Mouse (Mus musculus): Measurements from ENCODE around the gene Gls. TPM values are rescaled to one million over a fixed set of nuclear protein-coding genes. Genes with fewer than 3 reads are reported as not detected.
A peak's percentile ranks its signal among the peaks of the same experiment; 100 is the strongest.

Gene Gls
- polyA plus RNA-seq, 1 experiment = 9.3 TPM

DNA sequence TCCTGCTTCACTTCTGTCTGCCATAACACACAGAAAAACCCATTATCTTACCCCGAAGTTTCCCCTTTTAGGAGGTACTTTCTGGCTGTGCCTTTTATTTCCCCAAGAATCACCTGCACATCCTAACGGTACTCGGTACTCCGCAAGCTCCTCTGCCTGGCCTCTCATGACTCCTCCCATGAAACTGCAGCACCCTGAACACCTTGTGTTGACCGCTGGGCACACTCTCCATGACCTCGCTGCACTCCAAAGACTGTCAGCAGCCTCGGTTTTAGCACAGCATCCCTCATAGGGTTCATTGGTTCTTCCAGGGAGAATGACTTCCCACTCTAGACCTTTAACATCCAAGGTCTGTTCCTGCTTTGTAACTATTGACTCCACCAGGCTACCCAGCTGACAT is 62.3 kb downstream of the Gls start:
- Histone ChIP-seq H3K4me3 (ENCODE audit: control insufficient read depth, low read depth, low read length) (no peak overlapping the region), H3K36me3 (ENCODE audit: control insufficient read depth, insufficient read depth, low read length) (no peaks in the 10 kb centered on the region)
- no peak for TF ChIP-seq CTCF (IDR thresholded peaks at IDR 0.05; ENCODE audit: control insufficient read depth, insufficient read depth, insufficient replicate concordance, low read depth, low read length)
- TF ChIP-seq POLR2A (IDR thresholded peaks at IDR 0.05; ENCODE audit: control insufficient read depth, low read depth, low read length) = no peak

DNA sequence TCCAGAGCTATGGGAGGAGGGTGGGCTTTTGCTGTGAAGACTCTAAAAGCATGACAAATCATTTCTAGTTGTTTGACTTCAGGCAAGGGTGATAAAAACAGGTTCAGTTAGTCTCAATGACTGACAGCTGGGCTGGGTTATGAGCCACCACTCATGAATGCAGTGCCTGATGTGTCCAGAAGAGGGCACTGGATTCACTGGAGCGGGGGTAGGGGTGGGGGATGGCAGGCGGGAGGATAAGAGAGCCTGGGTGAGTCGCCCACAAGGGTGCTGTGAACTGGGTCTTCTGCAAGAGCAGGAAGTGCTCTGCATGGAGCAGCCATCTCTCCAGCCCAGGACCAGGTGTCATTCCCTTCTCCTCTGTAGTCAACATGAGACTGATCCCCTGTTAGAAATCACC is 63.0 kb downstream of the Gls start:
- no peak overlapping the region for H3K4me3 ChIP-seq (ENCODE audit: control insufficient read depth, low read depth, low read length)
- H3K27ac ChIP-seq (ENCODE audit: control insufficient read depth, insufficient read depth, low read depth, low read length) = no peak overlapping the region
- H3K4me1 ChIP-seq (ENCODE audit: control insufficient read depth, insufficient read depth, low read length) = peaks cover 4% of the 10 kb centered on the region
- no peaks in the 10 kb centered on the region for H3K27me3 ChIP-seq (ENCODE audit: control insufficient read depth, insufficient read depth, low read length)
- no peaks in the 10 kb centered on the region for H3K36me3 ChIP-seq (ENCODE audit: control insufficient read depth, insufficient read depth, low read length)
- TF ChIP-seq POLR2A (IDR thresholded peaks at IDR 0.05; ENCODE audit: control insufficient read depth, low read depth, low read length) (no peak), CTCF (IDR thresholded peaks at IDR 0.05; ENCODE audit: control insufficient read depth, insufficient read depth, insufficient replicate concordance, low read depth, low read length) (peak; percentile 57; the same call in 1 of the 2 replicates)

More for the DNA sequence above, 62.3 kb downstream of the Gls start:
- H3K4me1 ChIP-seq (ENCODE audit: control insufficient read depth, insufficient read depth, low read length) = peaks cover 4% of the 10 kb centered on the region
- no peak overlapping the region for H3K27ac ChIP-seq (ENCODE audit: control insufficient read depth, insufficient read depth, low read depth, low read length)
- no peaks in the 10 kb centered on the region for H3K27me3 ChIP-seq (ENCODE audit: control insufficient read depth, insufficient read depth, low read length)

DNA sequence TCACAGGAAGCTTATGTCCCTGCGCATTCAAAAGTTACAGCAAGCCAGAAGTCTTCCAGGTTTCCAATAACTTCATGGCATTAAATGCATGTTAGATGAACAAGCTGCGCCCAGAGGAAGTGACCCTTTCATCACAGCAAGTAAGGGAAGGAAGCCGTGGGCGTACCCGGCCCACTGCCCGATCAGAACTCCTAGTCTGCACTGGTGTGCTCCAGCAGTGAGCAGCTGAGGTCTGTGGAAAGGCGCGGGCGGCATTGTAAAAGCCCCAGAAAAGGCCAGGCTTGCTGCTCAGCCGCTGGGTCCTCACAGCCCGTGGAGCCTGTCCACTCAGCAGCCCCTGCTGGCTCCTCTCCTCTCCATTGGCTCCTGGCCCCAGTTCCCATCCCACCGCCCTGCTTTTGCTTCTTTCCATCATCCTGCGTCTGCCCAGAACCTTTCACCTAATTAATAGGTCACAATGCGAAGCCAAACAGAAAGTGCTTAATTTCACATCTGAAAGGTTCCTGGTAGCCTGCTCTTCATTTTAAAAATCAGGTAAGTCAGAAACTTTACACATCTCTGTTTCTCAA is 66.3 kb downstream of the Gls start:
- Histone ChIP-seq H3K4me1 (ENCODE audit: control insufficient read depth, insufficient read depth, low read length) (peaks cover 4% of the 10 kb centered on the region), H3K4me3 (ENCODE audit: control insufficient read depth, low read depth, low read length) (no peak overlapping the region), H3K36me3 (ENCODE audit: control insufficient read depth, insufficient read depth, low read length) (no peaks in the 10 kb centered on the region), H3K27ac (ENCODE audit: control insufficient read depth, insufficient read depth, low read depth, low read length) (no peak overlapping the region), H3K27me3 (ENCODE audit: control insufficient read depth, insufficient read depth, low read length) (no peaks in the 10 kb centered on the region)
- no peak for TF ChIP-seq CTCF (IDR thresholded peaks at IDR 0.05; ENCODE audit: control insufficient read depth, insufficient read depth, insufficient replicate concordance, low read depth, low read length)
- TF ChIP-seq POLR2A (IDR thresholded peaks at IDR 0.05; ENCODE audit: control insufficient read depth, low read depth, low read length) = no peak

- Histone ChIP-seq H3K4me1 (ENCODE audit: control insufficient read depth, insufficient read depth, low read length) (no peaks in the 10 kb centered on the region), H3K36me3 (ENCODE audit: control insufficient read depth, insufficient read depth, low read length) (no peaks in the 10 kb centered on the region; the same call in 1 of the 2 replicates), H3K27me3 (ENCODE audit: control insufficient read depth, insufficient read depth, low read length) (no peaks in the 10 kb centered on the region), H3K27ac (ENCODE audit: control insufficient read depth, insufficient read depth, low read depth, low read length) (no peak overlapping the region), H3K4me3 (ENCODE audit: control insufficient read depth, low read depth, low read length) (no peak overlapping the region)
- no peak for TF ChIP-seq CTCF (IDR thresholded peaks at IDR 0.05; ENCODE audit: control insufficient read depth, insufficient read depth, insufficient replicate concordance, low read depth, low read length)
- no peak for TF ChIP-seq POLR2A (IDR thresholded peaks at IDR 0.05; ENCODE audit: control insufficient read depth, low read depth, low read length)
These were observed 69.2 kb downstream of the Gls start for GRCm38 (mm10) chr1:52163707-52164457.

GRCm38 (mm10) chr1:52161151-52161550 is 71.9 kb downstream of the Gls start:
- Histone ChIP-seq H3K27ac (ENCODE audit: control insufficient read depth, insufficient read depth, low read depth, low read length) (no peak overlapping the region), H3K27me3 (ENCODE audit: control insufficient read depth, insufficient read depth, low read length) (no peaks in the 10 kb centered on the region), H3K4me3 (ENCODE audit: control insufficient read depth, low read depth, low read length) (no peak overlapping the region), H3K36me3 (ENCODE audit: control insufficient read depth, insufficient read depth, low read length) (no peaks in the 10 kb centered on the region; the same call in none of the 2 replicates), H3K4me1 (ENCODE audit: control insufficient read depth, insufficient read depth, low read length) (no peaks in the 10 kb centered on the region; the same call in 1 of the 2 replicates)
- TF ChIP-seq CTCF (IDR thresholded peaks at IDR 0.05; ENCODE audit: control insufficient read depth, insufficient read depth, insufficient replicate concordance, low read depth, low read length) (no peak), POLR2A (IDR thresholded peaks at IDR 0.05; ENCODE audit: control insufficient read depth, low read depth, low read length) (no peak)

DNA sequence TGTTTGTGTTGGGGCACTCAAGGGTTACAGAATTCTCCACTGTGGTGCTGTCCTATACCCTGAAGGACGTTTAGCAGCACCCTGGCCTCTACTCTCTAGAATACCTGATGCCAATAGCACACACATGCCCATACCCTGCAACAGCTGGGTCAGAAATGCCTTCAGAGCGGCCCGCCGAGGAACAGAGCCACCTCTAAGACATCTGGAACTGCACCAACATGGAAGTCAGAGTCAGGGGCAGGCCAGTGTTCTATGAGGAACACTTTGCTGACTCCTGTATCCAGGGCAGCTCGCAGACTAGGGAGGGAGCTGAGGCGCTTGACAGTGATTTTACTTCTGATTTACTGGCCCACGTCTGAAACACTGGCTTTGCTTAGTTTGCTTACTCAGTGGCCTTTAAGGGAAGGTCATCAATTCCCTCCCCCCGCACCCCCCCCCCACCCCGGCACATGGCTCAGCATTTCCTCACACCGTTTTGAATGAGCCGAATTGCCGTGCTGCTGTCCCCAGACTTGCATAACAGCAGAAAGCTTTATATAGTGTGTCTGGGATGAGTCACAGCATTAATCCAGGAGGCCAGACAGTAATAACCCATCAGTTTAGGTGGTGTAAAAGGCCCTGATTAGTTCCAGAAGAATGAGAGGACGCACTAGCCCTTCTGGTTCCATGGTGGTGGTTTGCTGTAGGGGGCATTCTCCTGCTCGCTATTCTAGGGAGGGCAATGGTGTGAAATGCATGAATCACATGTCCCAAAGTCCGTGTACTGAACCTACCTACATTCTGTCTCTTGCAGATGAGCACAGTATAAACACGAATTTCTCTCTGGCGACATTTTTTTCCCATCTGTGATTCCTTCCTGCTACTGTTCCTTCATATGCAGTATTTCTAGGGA is 74.3 kb downstream of the Gls start:
- H3K27ac ChIP-seq (ENCODE audit: control insufficient read depth, insufficient read depth, low read depth, low read length) = no peak overlapping the region

DNA sequence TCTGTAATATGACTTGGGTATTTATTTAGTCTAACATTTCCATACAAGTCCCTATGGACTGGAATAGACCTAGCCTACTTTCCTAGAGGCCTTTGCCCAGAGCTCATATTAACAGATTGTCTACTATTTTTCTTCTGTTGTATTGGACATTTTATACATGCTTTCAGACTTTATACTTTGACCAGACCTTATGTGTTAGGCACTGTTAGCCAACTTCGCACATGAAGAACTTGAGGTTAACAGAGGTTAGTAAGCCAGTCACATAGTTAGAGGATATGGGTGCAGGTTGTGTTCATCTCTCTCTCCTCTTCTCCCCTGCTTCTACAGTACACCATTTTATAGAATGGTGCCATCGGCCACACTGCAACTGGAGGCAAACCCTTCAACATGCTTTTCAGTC is 75.0 kb downstream of the Gls start:
- no peak for TF ChIP-seq POLR2A (IDR thresholded peaks at IDR 0.05; ENCODE audit: control insufficient read depth, low read depth, low read length)
- no peak for TF ChIP-seq CTCF (IDR thresholded peaks at IDR 0.05; ENCODE audit: control insufficient read depth, insufficient read depth, insufficient replicate concordance, low read depth, low read length)
- H3K4me1 ChIP-seq (ENCODE audit: control insufficient read depth, insufficient read depth, low read length) = no peaks in the 10 kb centered on the region; the same call in 1 of the 2 replicates
- no peak overlapping the region for H3K27ac ChIP-seq (ENCODE audit: control insufficient read depth, insufficient read depth, low read depth, low read length)
- no peaks in the 10 kb centered on the region for H3K27me3 ChIP-seq (ENCODE audit: control insufficient read depth, insufficient read depth, low read length)
- H3K4me3 ChIP-seq (ENCODE audit: control insufficient read depth, low read depth, low read length) = no peak overlapping the region
- H3K36me3 ChIP-seq (ENCODE audit: control insufficient read depth, insufficient read depth, low read length) = peaks cover 1% of the 10 kb centered on the region

More for the DNA sequence above, 74.3 kb downstream of the Gls start:
- Histone ChIP-seq H3K4me3 (ENCODE audit: control insufficient read depth, low read depth, low read length) (no peak overlapping the region), H3K36me3 (ENCODE audit: control insufficient read depth, insufficient read depth, low read length) (peaks cover 1% of the 10 kb centered on the region), H3K27me3 (ENCODE audit: control insufficient read depth, insufficient read depth, low read length) (no peaks in the 10 kb centered on the region), H3K4me1 (ENCODE audit: control insufficient read depth, insufficient read depth, low read length) (no peaks in the 10 kb centered on the region; the same call in 1 of the 2 replicates)
- TF ChIP-seq POLR2A (IDR thresholded peaks at IDR 0.05; ENCODE audit: control insufficient read depth, low read depth, low read length) (no peak), CTCF (IDR thresholded peaks at IDR 0.05; ENCODE audit: control insufficient read depth, insufficient read depth, insufficient replicate concordance, low read depth, low read length) (no peak)
